Mouse (Mus musculus): Measurements from ENCODE around the gene Akt1s1.

DNA sequence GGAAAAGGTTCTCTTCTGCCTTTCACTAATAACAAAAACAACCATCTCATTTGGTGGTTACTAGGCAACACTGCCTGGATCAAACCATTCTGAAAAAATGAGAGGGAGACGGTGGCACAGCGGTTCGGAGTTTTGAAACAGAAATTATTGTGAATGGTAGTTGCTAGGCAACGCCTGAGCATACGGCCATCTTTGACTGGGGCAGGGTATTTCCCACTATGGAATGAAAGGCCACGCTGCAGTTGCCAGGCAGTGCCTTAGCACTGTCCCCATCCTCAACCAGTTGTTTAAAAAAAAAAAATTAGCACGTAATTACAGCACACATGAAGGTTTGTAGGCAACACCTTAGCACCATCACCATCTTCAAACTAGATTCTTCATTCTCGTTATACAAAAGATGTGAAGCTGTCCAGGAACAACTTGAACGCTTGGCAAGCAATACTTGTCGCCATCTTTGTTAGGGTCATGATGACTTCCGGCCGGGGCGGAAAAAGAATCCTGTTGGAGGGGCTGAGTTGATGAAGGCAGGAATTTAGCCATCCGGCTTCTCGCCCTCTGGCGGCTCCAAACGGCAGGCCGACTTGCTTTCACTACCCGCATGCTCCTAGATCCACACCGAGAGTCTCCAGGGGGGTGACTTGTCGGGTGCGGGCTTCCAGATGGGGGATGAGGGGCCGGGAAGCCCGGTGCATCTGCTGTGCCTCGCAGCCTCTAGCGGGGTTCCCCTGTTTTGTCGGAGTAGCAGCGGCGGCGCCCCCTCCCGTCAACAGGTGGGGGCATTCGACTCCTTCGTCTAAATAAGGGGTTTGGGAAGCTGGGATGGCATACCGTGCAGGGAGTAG is 47.0 kb downstream of the Akt1s1 start, which contains the start of gene Fuz:
- TF ChIP-seq EP300 (IDR thresholded peaks at IDR 0.05; ENCODE audit: low read depth) (no peak), CTCF (IDR thresholded peaks at IDR 0.05; ENCODE audit: low read depth) (peak; percentile 73)

Data from liver, embryonic 14.5 days (tissue).